Mouse (Mus musculus) brain, embryonic 14.5 days (tissue): ENCODE measurements around the gene Scn3a.

Experiments
- CTCF ChIP-seq: fragments of 200-500 bp; IDR thresholded peaks from 2 replicates; pipeline ENCODE4 v1.5.1; 2012; ENCODE audit warnings: inconsistent platforms, mild to moderate bottlenecking, moderate library complexity, borderline replicate concordance; ENCODE audit not compliant: insufficient read depth, insufficient read length; ENCODE audit errors: extremely low read depth
- POLR2A ChIP-seq: fragments of 200-500 bp; IDR thresholded peaks from 2 replicates; pipeline ENCODE4 v1.6.1; 2012; ENCODE audit warnings: mild to moderate bottlenecking, inconsistent platforms, borderline replicate concordance; ENCODE audit not compliant: poor library complexity, insufficient read depth, insufficient read length, severe bottlenecking; ENCODE audit errors: extremely low read depth

DNA sequence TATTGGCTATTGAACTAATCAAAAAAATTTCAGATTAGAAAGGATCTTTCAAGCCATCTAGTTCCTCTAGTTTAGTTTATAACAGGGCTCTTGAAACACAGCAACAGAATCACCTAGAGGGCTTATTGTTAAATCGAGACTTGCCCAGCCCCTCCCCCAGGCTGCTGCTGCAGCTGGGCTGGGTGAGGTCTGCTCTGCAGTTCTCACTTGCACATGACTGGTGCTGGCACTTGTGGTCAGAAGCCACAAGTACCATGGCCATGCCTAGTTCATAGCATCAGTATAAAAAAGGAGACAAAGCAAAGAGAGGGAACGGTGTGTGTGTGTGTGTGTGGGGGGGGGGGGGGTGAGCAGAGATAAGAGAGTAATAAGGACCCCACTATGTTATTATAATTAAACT lies 15.7 kb downstream of the Scn3a start:
- no peak for TF ChIP-seq POLR2A
- TF ChIP-seq CTCF: no peak
